Mouse (Mus musculus): ENCODE data around the gene Olfr270. TPM values are rescaled to one million over a fixed set of nuclear protein-coding genes. Genes with fewer than 3 reads are reported as not detected.

Olfr270 gene
- polyA plus RNA-seq (2017; shearing (Covaris generic)), result not detected

DNA sequence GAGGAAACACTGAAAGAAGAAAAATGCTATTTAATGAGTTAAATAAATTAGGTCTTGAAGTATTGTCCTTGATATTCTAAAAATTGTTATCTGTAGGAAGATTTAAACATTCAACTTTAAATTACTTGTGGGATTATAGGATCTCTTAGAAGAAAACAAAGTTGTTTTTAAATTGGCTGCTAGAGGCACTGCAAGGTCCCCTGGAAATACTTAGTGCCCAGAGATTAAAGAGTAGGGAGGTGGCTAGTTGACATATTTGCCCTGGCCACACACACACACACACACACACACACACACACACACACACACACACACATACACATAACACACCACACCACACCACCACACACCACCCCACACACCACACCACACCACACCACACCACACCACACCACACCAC is at the start of gene Olfr270:
Gene Olfr270 (plus strand): TSS at position 301 of the 400 bp plus-strand sequence.

DNA sequence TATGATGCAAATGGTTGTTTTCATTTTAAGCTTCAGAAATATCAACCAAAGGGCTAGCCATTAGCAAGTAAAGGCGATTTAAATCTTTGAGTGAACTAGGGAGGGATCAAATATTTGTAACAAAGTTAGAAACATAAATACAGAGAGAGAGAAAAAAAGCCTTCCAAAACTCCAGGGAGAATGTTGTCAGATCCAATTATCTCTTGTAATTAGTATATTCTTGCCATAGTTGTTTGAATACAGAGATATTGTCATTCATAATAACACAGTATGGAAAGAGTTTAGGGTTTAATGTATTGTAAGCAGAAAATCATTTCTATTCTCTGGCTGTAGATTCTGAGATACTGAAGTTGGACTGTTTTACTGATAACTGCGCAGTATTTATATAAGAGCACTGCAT is 45.3 kb upstream of the Olfr270 start, which contains the start of gene Olfr272:
Gene Olfr272 (minus strand): TSS at position 101 of the 400 bp plus-strand sequence.

DNA sequence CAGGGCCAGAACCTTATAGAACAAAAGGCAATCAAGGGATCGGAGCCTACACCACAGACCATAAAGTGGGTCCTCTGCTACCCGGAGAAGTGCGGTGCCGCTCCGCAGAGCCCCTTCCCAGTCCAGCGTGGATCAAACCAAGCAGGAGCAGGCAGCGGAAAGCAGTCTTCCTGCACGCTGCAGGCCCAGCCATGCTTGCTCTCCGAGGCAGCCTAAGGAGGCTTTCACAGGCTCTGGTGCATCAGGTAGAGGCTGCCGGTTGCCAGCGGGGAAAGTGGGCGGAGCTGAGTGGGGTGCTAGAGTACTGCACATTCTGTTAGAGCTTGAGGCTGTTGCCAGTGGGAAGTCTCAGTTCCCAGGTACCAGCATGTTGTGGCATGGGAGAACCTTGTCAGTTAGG is 24.9 kb downstream of the Olfr270 start, which contains the start of gene Nipsnap3a:
Gene Nipsnap3a (plus strand): TSS at position 25 of the 400 bp plus-strand sequence.

DNA sequence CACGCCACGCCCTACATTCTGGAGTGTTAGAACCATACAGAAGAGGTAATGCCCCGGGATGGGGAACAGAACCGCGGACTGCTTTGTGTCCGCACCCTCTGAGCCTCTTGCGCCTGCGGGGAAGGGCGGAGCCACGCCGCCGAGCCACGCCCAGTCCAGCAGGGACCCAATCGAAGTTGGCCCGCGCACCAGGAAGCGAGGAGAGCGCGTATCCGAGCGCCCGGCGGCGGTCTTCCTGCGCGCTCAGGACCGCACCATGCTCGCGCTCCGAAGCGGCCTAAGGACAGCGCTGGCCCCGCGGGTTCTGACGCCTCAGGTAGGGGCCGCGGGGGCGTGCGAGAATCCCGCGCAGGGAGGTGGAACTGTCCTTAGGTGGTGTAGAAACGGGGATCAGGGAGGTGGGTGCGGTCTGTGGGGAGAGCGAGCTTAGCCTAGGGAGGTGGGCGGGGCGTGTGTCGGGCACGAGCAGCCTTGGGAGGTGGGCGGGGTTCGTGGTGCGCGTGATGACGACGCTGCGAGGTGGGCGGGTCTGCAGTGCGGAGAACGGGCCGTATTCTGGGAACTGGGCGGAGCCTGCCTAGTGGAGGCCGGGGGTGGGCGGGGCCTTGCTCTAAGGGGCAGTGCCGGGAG is 47.5 kb downstream of the Olfr270 start, which contains the start of gene Nipsnap3b:
Gene Nipsnap3b (plus strand): TSS at position 149 of the 630 bp plus-strand sequence.

Other genes with a start within 250 kb of the Olfr270 start
- not detected for gene Olfr275, start 149.9 kb upstream of the Olfr270 start, polyA plus RNA-seq (2017; shearing (Covaris generic))
- gene Olfr273, start 105.3 kb upstream of the Olfr270 start, polyA plus RNA-seq (2017; shearing (Covaris generic)), result not detected
- not detected for gene Olfr272, start 45.4 kb upstream of the Olfr270 start, polyA plus RNA-seq (2017; shearing (Covaris generic))
- gene Nipsnap3a, start 24.7 kb downstream of the Olfr270 start, polyA plus RNA-seq (2017; shearing (Covaris generic)), result not detected
- 64.7 TPM for gene Nipsnap3b, start 47.3 kb downstream of the Olfr270 start, polyA plus RNA-seq (2017; shearing (Covaris generic))
- 3.1 TPM for gene Abca1, start 195.3 kb downstream of the Olfr270 start, polyA plus RNA-seq (2017; shearing (Covaris generic))